Mouse (Mus musculus) myocyte (in vitro differentiated cells): ENCODE data around the gene Nod1. TPM values are rescaled to one million over a fixed set of nuclear protein-coding genes. Genes with fewer than 3 reads are reported as not detected.

Experiments
- H3K27me3 ChIP-seq: one replicate; pipeline ENCODE4 v1.6.1; 2011; ENCODE audit not compliant: control insufficient read depth, insufficient read depth, insufficient read length
- H3K36me3 ChIP-seq: one replicate; pipeline ENCODE4 v1.6.1; 2011; ENCODE audit not compliant: control insufficient read depth, insufficient read depth
- H3K4me2 ChIP-seq: one replicate; pipeline ENCODE4 v1.6.1; 2011; ENCODE audit warnings: low read depth, control low read depth
- H3K4me3 ChIP-seq: one replicate; pipeline ENCODE4 v1.5.1; 2011; ENCODE audit warnings: mild to moderate bottlenecking, control low read depth, moderate library complexity
- H3K79me2 ChIP-seq: one replicate; pipeline ENCODE4 v1.6.1; 2011; ENCODE audit not compliant: control insufficient read depth, insufficient read depth
- H3ac ChIP-seq: one replicate; pipeline ENCODE4 v1.6.1; 2011; ENCODE audit not compliant: control insufficient read depth, insufficient read length
- CEBPB ChIP-seq: IDR thresholded peaks from 2 replicates; pipeline ENCODE4 v1.6.1; 2011; ENCODE audit warnings: mild to moderate bottlenecking, moderate library complexity; ENCODE audit not compliant: poor library complexity, insufficient read depth, severe bottlenecking
- E2F4 ChIP-seq: IDR thresholded peaks from one replicate; pipeline ENCODE4 v1.6.1; 2011; ENCODE audit warnings: mild to moderate bottlenecking, control low read depth, moderate library complexity; ENCODE audit not compliant: insufficient read depth
- MAX ChIP-seq: IDR thresholded peaks from one replicate; pipeline ENCODE4 v1.6.1; 2011; ENCODE audit warnings: low read depth, mild to moderate bottlenecking, control low read depth
- MYOD1 ChIP-seq, 3 experiments: IDR thresholded peaks; one replicate each; pipeline ENCODE4 v1.6.1; 2011; ENCODE audit warnings: control low read depth in 2 of 3, low read depth in 2 of 3, mild to moderate bottlenecking in 2 of 3, moderate library complexity in 1 of 3; ENCODE audit not compliant: insufficient read length in 2 of 3, control insufficient read depth in 1 of 3
- MYOG ChIP-seq, 3 experiments: IDR thresholded peaks; one replicate each; pipeline ENCODE4 v1.6.1; 2011; ENCODE audit warnings: control low read depth in 2 of 3, low read depth in 2 of 3, mild to moderate bottlenecking in 2 of 3; ENCODE audit not compliant: insufficient read length in 2 of 3, control insufficient read depth in 1 of 3, insufficient read depth in 1 of 3
- POLR2A ChIP-seq: IDR thresholded peaks from one replicate; pipeline ENCODE4 v1.6.1; 2011; ENCODE audit warnings: low read depth, mild to moderate bottlenecking, control low read depth, moderate library complexity; ENCODE audit not compliant: insufficient read length
- POLR2AphosphoS2 ChIP-seq: IDR thresholded peaks from one replicate; pipeline ENCODE4 v1.6.1; 2011; ENCODE audit warnings: low read depth, control low read depth; ENCODE audit not compliant: insufficient read length
- REST ChIP-seq: IDR thresholded peaks from one replicate; pipeline ENCODE4 v1.6.1; 2011; ENCODE audit warnings: mild to moderate bottlenecking, control low read depth, moderate library complexity; ENCODE audit not compliant: insufficient read depth, insufficient read length
- SRF ChIP-seq: IDR thresholded peaks from one replicate; pipeline ENCODE4 v1.6.1; 2011; ENCODE audit warnings: low read depth; ENCODE audit not compliant: control insufficient read depth, insufficient read length
- TCF12 ChIP-seq: IDR thresholded peaks from one replicate; pipeline ENCODE4 v1.6.1; 2011; ENCODE audit warnings: mild to moderate bottlenecking, control low read depth; ENCODE audit not compliant: poor library complexity, insufficient read depth, severe bottlenecking
- TCF3 ChIP-seq: IDR thresholded peaks from one replicate; pipeline ENCODE4 v1.6.1; 2011; ENCODE audit warnings: low read depth, control low read depth; ENCODE audit not compliant: insufficient read length
- USF1 ChIP-seq: IDR thresholded peaks from one replicate; pipeline ENCODE4 v1.6.1; 2011; ENCODE audit warnings: low read depth, mild to moderate bottlenecking, control low read depth, moderate library complexity
- polyA plus RNA-seq: library from polyadenylated mRNA; unstranded; fragments of >200 nt; fragmentation: generic; extraction: Trizol; gene quantifications from one replicate; pipeline ENCODE4 v1.2.1, GENCODE M21; 2012; ENCODE audit warnings: missing spikeins

Nod1 gene
- polyA plus RNA-seq, 1 experiment: 1.5 TPM

- Histone ChIP-seq H3K79me2 (no peaks in the 10 kb centered on the region), H3K27me3 (no peaks in the 10 kb centered on the region), H3K4me3 (no peak overlapping the region), H3K36me3 (no peaks in the 10 kb centered on the region), H3ac (no peak overlapping the region), H3K4me2 (no peak overlapping the region)
- no peak for TF ChIP-seq POLR2A
- TF ChIP-seq TCF12: no peak
- no peak for TF ChIP-seq MYOD1 (IDR thresholded peaks at IDR 0.05; ENCODE audit: control insufficient read depth in 1 of 3, insufficient read length in 2 of 3, low read depth in 2 of 3)
- TF ChIP-seq CEBPB: no peak
- TF ChIP-seq SRF: no peak
- TF ChIP-seq MYOG (IDR thresholded peaks at IDR 0.05; ENCODE audit: control insufficient read depth in 1 of 3, insufficient read depth in 1 of 3, insufficient read length in 2 of 3, low read depth in 2 of 3): no peak
- no peak for TF ChIP-seq TCF3
- TF ChIP-seq E2F4: no peak
- no peak for TF ChIP-seq REST
- TF ChIP-seq POLR2AphosphoS2: no peak
Measured at GRCm38 (mm10) chr6:54916163-54916562, 56.2 kb downstream of the Nod1 start.

GRCm38 (mm10) chr6:54914977-54915376 is 57.4 kb downstream of the Nod1 start:
- no peak overlapping the region for H3K4me2 ChIP-seq
- H3ac ChIP-seq: no peak overlapping the region
- H3K4me3 ChIP-seq: no peak overlapping the region
- no peaks in the 10 kb centered on the region for H3K79me2 ChIP-seq
- H3K27me3 ChIP-seq: no peaks in the 10 kb centered on the region
- H3K36me3 ChIP-seq: no peaks in the 10 kb centered on the region
- no peak for TF ChIP-seq MYOG (IDR thresholded peaks at IDR 0.05; ENCODE audit: control insufficient read depth in 1 of 3, insufficient read depth in 1 of 3, insufficient read length in 2 of 3, low read depth in 2 of 3)
- TF ChIP-seq MAX: no peak
- TF ChIP-seq POLR2AphosphoS2: no peak
- no peak for TF ChIP-seq E2F4
- TF ChIP-seq USF1: no peak
- TF ChIP-seq SRF: no peak
- no peak for TF ChIP-seq TCF12
- TF ChIP-seq TCF3: no peak
- no peak for TF ChIP-seq REST
- no peak for TF ChIP-seq MYOD1 (IDR thresholded peaks at IDR 0.05; ENCODE audit: control insufficient read depth in 1 of 3, insufficient read length in 2 of 3, low read depth in 2 of 3)
- no peak for TF ChIP-seq CEBPB
- TF ChIP-seq POLR2A: no peak

DNA sequence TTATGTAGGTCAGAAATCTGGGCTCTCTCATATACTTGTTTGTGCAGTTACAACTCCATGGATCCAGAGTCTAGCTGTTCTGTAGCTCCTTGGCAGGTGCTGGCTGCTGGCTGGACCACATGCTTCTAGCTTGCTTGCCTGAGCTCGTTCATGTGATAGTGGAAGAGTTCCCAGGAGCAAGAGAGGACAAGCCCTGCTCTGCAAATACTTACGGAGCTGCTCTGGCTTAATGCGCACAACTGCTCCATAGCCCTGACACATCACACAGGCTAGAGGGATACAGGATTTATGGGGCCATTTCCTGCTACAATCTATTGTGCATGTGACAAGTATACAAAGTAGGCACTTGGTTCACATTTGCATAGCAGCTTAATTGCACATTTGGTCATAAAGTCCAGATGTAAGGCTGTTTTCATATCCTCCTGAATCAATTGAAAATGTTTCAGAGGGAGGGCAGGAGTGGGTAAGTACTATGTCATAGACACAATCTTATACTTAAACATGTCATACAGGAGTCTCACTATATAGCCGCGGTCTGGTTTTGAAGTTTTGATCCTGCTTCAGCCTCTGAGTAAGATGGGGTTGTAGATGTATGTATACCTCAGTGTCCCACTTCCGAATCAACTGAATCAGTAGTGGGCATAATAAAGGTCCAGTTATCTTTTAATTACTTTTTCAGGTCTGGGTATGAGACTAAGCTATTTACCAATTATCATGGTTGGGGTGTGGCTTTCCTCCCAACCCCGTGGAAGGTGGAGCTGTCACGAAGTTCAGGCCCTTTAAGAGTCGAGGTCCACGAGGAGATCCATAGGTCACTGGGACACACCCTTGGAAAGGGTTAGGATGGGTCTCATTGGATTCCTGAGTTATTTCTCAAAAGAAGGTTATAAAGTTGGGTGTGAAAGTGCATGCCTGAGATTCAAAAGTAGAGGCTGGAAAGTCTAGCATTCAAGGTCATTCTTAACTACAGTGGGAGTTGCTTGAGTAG is 66.1 kb downstream of the Nod1 start:
- H3K36me3 ChIP-seq: no peaks in the 10 kb centered on the region
- H3K4me2 ChIP-seq: no peak overlapping the region
- H3K4me3 ChIP-seq: no peak overlapping the region
- no peaks in the 10 kb centered on the region for H3K27me3 ChIP-seq
- TF ChIP-seq POLR2AphosphoS2 (no peak), POLR2A (no peak), SRF (no peak), MYOD1 (IDR thresholded peaks at IDR 0.05; ENCODE audit: control insufficient read depth in 1 of 3, insufficient read length in 2 of 3, low read depth in 2 of 3) (no peak), MYOG (IDR thresholded peaks at IDR 0.05; ENCODE audit: control insufficient read depth in 1 of 3, insufficient read depth in 1 of 3, insufficient read length in 2 of 3, low read depth in 2 of 3) (no peak), USF1 (no peak), REST (no peak), CEBPB (no peak), TCF12 (no peak), E2F4 (no peak), TCF3 (no peak), MAX (no peak)
- H3K79me2 ChIP-seq: no peaks in the 10 kb centered on the region
- no peak overlapping the region for H3ac ChIP-seq

DNA sequence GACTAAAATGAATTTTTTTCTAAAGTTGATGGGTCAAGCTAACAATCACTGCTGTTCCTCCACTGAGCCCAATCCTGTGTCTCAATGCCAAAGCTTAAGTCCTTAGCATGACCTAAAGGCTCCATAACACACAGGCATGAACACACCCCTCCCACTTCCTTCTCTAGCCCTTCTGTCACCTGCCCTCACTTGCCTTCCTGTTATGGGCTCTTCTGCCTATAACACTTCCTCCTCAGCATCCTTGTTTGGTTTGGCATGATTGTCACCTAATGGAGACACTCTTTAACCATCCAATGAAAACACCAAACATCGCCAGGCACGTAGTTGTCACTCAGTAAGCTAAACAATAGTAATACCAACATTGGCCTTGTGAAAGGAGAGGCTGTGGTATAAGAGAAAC is 69.9 kb downstream of the Nod1 start:
- H3K4me3 ChIP-seq: no peak overlapping the region
- no peaks in the 10 kb centered on the region for H3K36me3 ChIP-seq
- no peak for TF ChIP-seq TCF3
- no peak for TF ChIP-seq USF1
- no peak for TF ChIP-seq TCF12
- TF ChIP-seq CEBPB: no peak
- no peak for TF ChIP-seq POLR2A
- TF ChIP-seq MYOG (IDR thresholded peaks at IDR 0.05; ENCODE audit: control insufficient read depth in 1 of 3, insufficient read depth in 1 of 3, insufficient read length in 2 of 3, low read depth in 2 of 3): no peak
- no peak for TF ChIP-seq MYOD1 (IDR thresholded peaks at IDR 0.05; ENCODE audit: control insufficient read depth in 1 of 3, insufficient read length in 2 of 3, low read depth in 2 of 3)
- no peak for TF ChIP-seq SRF
- TF ChIP-seq REST: no peak
- TF ChIP-seq POLR2AphosphoS2: no peak
- TF ChIP-seq E2F4: no peak
- TF ChIP-seq MAX: no peak
- H3K79me2 ChIP-seq: no peaks in the 10 kb centered on the region
- H3K27me3 ChIP-seq: no peaks in the 10 kb centered on the region
- H3K4me2 ChIP-seq: no peak overlapping the region
- no peak overlapping the region for H3ac ChIP-seq
